Mouse (Mus musculus) MEL (cell line): ENCODE measurements around the gene Avp. TPM values are rescaled to one million over a fixed set of nuclear protein-coding genes. Genes with fewer than 3 reads are reported as not detected.
A peak's percentile ranks its signal among the peaks of the same experiment; 100 is the strongest.

Experiments used
- DNase-seq: peaks from one replicate; pipeline ENCODE4 v3.0.0; 2011; ENCODE audit warnings: low read depth, low spot score
- H3K27ac ChIP-seq: 2 replicates; pipeline ENCODE4 v1.5.1; 2012; ENCODE audit warnings: low read depth, mild to moderate bottlenecking, control low read depth, low read length, moderate library complexity; ENCODE audit not compliant: control insufficient read depth
- H3K27me3 ChIP-seq, 2 experiments: fragments of 150-350 bp in 1 of 2; sonication (generic) in 1 of 2; 2 replicates each; pipeline ENCODE4 v1.6.1; 2012; ENCODE audit warnings: low read length in 2 of 2, mild to moderate bottlenecking in 2 of 2, improper control_type of control experiment in 1 of 2, moderate library complexity in 1 of 2; ENCODE audit not compliant: insufficient read depth in 2 of 2, control insufficient read depth in 1 of 2
- H3K36me3 ChIP-seq, 2 experiments: 2 replicates each; pipeline ENCODE4 v1.6.1; 2012 to 2014; ENCODE audit warnings: low read length in 2 of 2, improper control_type of control experiment in 1 of 2, inconsistent platforms in 1 of 2, mild to moderate bottlenecking in 1 of 2; ENCODE audit not compliant: insufficient read depth in 2 of 2, control insufficient read depth in 1 of 2
- H3K4me1 ChIP-seq, 2 experiments: fragments of 150-350 bp in 1 of 2; sonication (generic) in 1 of 2; 2 replicates each; pipeline ENCODE4 v1.6.1; 2012; ENCODE audit warnings: low read length in 2 of 2, improper control_type of control experiment in 1 of 2, mild to moderate bottlenecking in 1 of 2; ENCODE audit not compliant: insufficient read depth in 2 of 2, control insufficient read depth in 1 of 2
- H3K4me3 ChIP-seq, 2 experiments: fragments of 150-350 bp in 1 of 2; sonication (generic) in 1 of 2; 2 replicates each; pipeline ENCODE4 v1.5.1; 2012; ENCODE audit warnings: low read depth in 2 of 2, low read length in 2 of 2, mild to moderate bottlenecking in 2 of 2, moderate library complexity in 2 of 2, control low read depth in 1 of 2, improper control_type of control experiment in 1 of 2; ENCODE audit not compliant: control insufficient read depth in 1 of 2, insufficient read depth in 1 of 2
- H3K79me2 ChIP-seq: 2 replicates; pipeline ENCODE4 v1.6.1; 2012; ENCODE audit warnings: mild to moderate bottlenecking, low read length, moderate library complexity; ENCODE audit not compliant: control insufficient read depth, poor library complexity, insufficient read depth
- H3K9ac ChIP-seq: 2 replicates; pipeline ENCODE4 v1.6.1; 2012; ENCODE audit warnings: low read depth, mild to moderate bottlenecking, control low read depth, low read length, moderate library complexity; ENCODE audit not compliant: control insufficient read depth, poor library complexity, severe bottlenecking
- H3K9me3 ChIP-seq: fragments of 150-350 bp; sonication (generic); replicated peaks from 2 replicates; pipeline ENCODE4 v1.6.1; 2012; ENCODE audit warnings: mild to moderate bottlenecking, low read length, improper control_type of control experiment, moderate library complexity; ENCODE audit not compliant: insufficient read depth
- BHLHE40 ChIP-seq: IDR thresholded peaks from 2 replicates; pipeline ENCODE4 v1.6.1; 2012; ENCODE audit warnings: low read depth, mild to moderate bottlenecking, inconsistent platforms, low read length, improper control_type of control experiment, borderline replicate concordance
- CHD1 ChIP-seq: IDR thresholded peaks from 2 replicates; pipeline ENCODE4 v1.6.1; 2012; ENCODE audit warnings: low read depth, mild to moderate bottlenecking, inconsistent platforms, low read length, improper control_type of control experiment
- CHD2 ChIP-seq: IDR thresholded peaks from 2 replicates; pipeline ENCODE4 v1.6.1; 2011; ENCODE audit warnings: low read length, improper control_type of control experiment
- CTCF ChIP-seq, 3 experiments: IDR thresholded peaks in 2 of 3; conservative IDR thresholded peaks in 1 of 3; 2 replicates each; pipeline ENCODE4 v1.5.1; 2011 to 2012; ENCODE audit warnings: low read length in 3 of 3, low read depth in 2 of 3, mild to moderate bottlenecking in 2 of 3, improper control_type of control experiment in 1 of 3, inconsistent platforms in 1 of 3, mixed read lengths in 1 of 3, moderate library complexity in 1 of 3; ENCODE audit not compliant: control insufficient read depth in 1 of 3, insufficient read depth in 1 of 3, poor library complexity in 1 of 3, severe bottlenecking in 1 of 3
- E2F4 ChIP-seq: IDR thresholded peaks from 2 replicates; pipeline ENCODE4 v1.6.1; 2011; ENCODE audit warnings: low read depth, low read length, improper control_type of control experiment, borderline replicate concordance
- EP300 ChIP-seq, 2 experiments: IDR thresholded peaks; 2 replicates each; pipeline ENCODE4 v1.6.1; 2011; ENCODE audit warnings: improper control_type of control experiment in 2 of 2, low read length in 2 of 2, low read depth in 1 of 2, mild to moderate bottlenecking in 1 of 2
- ETS1 ChIP-seq: IDR thresholded peaks from 2 replicates; pipeline ENCODE4 v1.6.1; 2012; ENCODE audit warnings: low read depth, mild to moderate bottlenecking, inconsistent platforms, low read length, improper control_type of control experiment, moderate library complexity
- GATA1 ChIP-seq: IDR thresholded peaks from 2 replicates; pipeline ENCODE4 v1.6.1; 2011; ENCODE audit warnings: low read depth, low read length, improper control_type of control experiment
- HCFC1 ChIP-seq: IDR thresholded peaks from 2 replicates; pipeline ENCODE4 v1.6.1; 2012; ENCODE audit warnings: low read depth, mild to moderate bottlenecking, inconsistent platforms, low read length, improper control_type of control experiment, moderate library complexity
- JUND ChIP-seq: IDR thresholded peaks from 2 replicates; pipeline ENCODE4 v1.6.1; 2011; ENCODE audit warnings: low read depth, mild to moderate bottlenecking, improper control_type of control experiment, low read length
- MAFK ChIP-seq: IDR thresholded peaks from 2 replicates; pipeline ENCODE4 v1.6.1; 2011; ENCODE audit warnings: low read depth, mild to moderate bottlenecking, low read length, improper control_type of control experiment, borderline replicate concordance
- MAZ ChIP-seq: IDR thresholded peaks from 2 replicates; pipeline ENCODE4 v1.6.1; 2012; ENCODE audit warnings: low read depth, mild to moderate bottlenecking, inconsistent platforms, low read length, improper control_type of control experiment
- MEF2A ChIP-seq: IDR thresholded peaks from 2 replicates; pipeline ENCODE4 v1.6.1; 2014; ENCODE audit warnings: low read depth, mild to moderate bottlenecking, inconsistent platforms, low read length, improper control_type of control experiment; ENCODE audit not compliant: poor library complexity, insufficient replicate concordance, severe bottlenecking; ENCODE audit errors: extremely low read depth
- MXI1 ChIP-seq: IDR thresholded peaks from 2 replicates; pipeline ENCODE4 v1.6.1; 2011; ENCODE audit warnings: mild to moderate bottlenecking, low read depth, low read length, improper control_type of control experiment
- MYB ChIP-seq: IDR thresholded peaks from 2 replicates; pipeline ENCODE4 v1.6.1; 2011; ENCODE audit warnings: mild to moderate bottlenecking, low read depth, low read length, improper control_type of control experiment
- NRF1 ChIP-seq: IDR thresholded peaks from 2 replicates; pipeline ENCODE4 v1.6.1; 2014; ENCODE audit warnings: low read depth, mild to moderate bottlenecking, inconsistent platforms, low read length, improper control_type of control experiment, moderate library complexity; ENCODE audit not compliant: poor library complexity, insufficient read depth, severe bottlenecking
- POLR2A ChIP-seq, 2 experiments: IDR thresholded peaks; 2 replicates each; pipeline ENCODE4 v1.6.1; 2011 to 2012; ENCODE audit warnings: low read length in 2 of 2, mild to moderate bottlenecking in 2 of 2, control low read depth in 1 of 2, improper control_type of control experiment in 1 of 2, low read depth in 1 of 2, moderate library complexity in 1 of 2; ENCODE audit not compliant: control insufficient read depth in 1 of 2, insufficient read depth in 1 of 2, poor library complexity in 1 of 2
- POLR2AphosphoS2 ChIP-seq: IDR thresholded peaks from 2 replicates; pipeline ENCODE4 v1.6.1; 2011; ENCODE audit warnings: low read length, improper control_type of control experiment
- RAD21 ChIP-seq: IDR thresholded peaks from 2 replicates; pipeline ENCODE4 v1.6.1; 2011; ENCODE audit warnings: mild to moderate bottlenecking, low read depth, low read length, improper control_type of control experiment
- RCOR1 ChIP-seq: IDR thresholded peaks from 2 replicates; pipeline ENCODE4 v1.6.1; 2012; ENCODE audit warnings: low read depth, mild to moderate bottlenecking, inconsistent platforms, low read length, improper control_type of control experiment
- SIN3A ChIP-seq: IDR thresholded peaks from 2 replicates; pipeline ENCODE4 v1.6.1; 2012; ENCODE audit warnings: low read length, improper control_type of control experiment, inconsistent platforms
- SMC3 ChIP-seq: IDR thresholded peaks from 2 replicates; pipeline ENCODE4 v1.6.1; 2011; ENCODE audit warnings: low read depth, low read length, improper control_type of control experiment
- TAL1 ChIP-seq: IDR thresholded peaks from 2 replicates; pipeline ENCODE4 v1.6.1; 2012; ENCODE audit warnings: mild to moderate bottlenecking, inconsistent platforms, low read length, moderate library complexity, mixed read lengths
- TCF12 ChIP-seq: IDR thresholded peaks from 2 replicates; pipeline ENCODE4 v1.6.1; 2014; ENCODE audit warnings: low read depth, mild to moderate bottlenecking, inconsistent platforms, low read length, improper control_type of control experiment, moderate library complexity
- USF1 ChIP-seq: IDR thresholded peaks from 2 replicates; pipeline ENCODE4 v1.6.1; 2014; ENCODE audit warnings: low read depth, mild to moderate bottlenecking, inconsistent platforms, low read length, improper control_type of control experiment, moderate library complexity
- ZC3H11A ChIP-seq: IDR thresholded peaks from 2 replicates; pipeline ENCODE4 v1.6.1; 2012; ENCODE audit warnings: low read depth, mild to moderate bottlenecking, inconsistent platforms, low read length, improper control_type of control experiment
- ZKSCAN1 ChIP-seq: IDR thresholded peaks from 2 replicates; pipeline ENCODE4 v1.6.1; 2012; ENCODE audit warnings: low read depth, mild to moderate bottlenecking, inconsistent platforms, low read length, improper control_type of control experiment, moderate library complexity
- ZMIZ1 ChIP-seq: IDR thresholded peaks from 2 replicates; pipeline ENCODE4 v1.6.1; 2012; ENCODE audit warnings: low read depth, mild to moderate bottlenecking, inconsistent platforms, low read length, improper control_type of control experiment, moderate library complexity
- ZNF384 ChIP-seq: IDR thresholded peaks from 2 replicates; pipeline ENCODE4 v1.6.1; 2012; ENCODE audit warnings: low read depth, mild to moderate bottlenecking, inconsistent platforms, low read length, improper control_type of control experiment
- polyA plus RNA-seq, 2 experiments: library from polyadenylated mRNA; stranded (reverse) in 1 of 2; unstranded in 1 of 2; fragments of >175 nt in 1 of 2; fragments of >200 nt in 1 of 2; gene quantifications; 2 replicates each; pipeline versions ENCODE4 v1.2.1 to v1.2.4; 2012; ENCODE audit warnings: low replicate concordance in 2 of 2, low read depth in 1 of 2; ENCODE audit not compliant: insufficient read length in 2 of 2, insufficient read depth in 1 of 2, missing spikeins in 1 of 2
- total RNA-seq: library from RNA; depleted of rRNA; stranded (reverse); fragments of 300-350 nt; gene quantifications from 2 replicates; pipeline ENCODE4 v1.2.3, GENCODE M21; 2012

The Avp gene
- total and polyA plus RNA-seq, 3 experiments, result not detected

DNA sequence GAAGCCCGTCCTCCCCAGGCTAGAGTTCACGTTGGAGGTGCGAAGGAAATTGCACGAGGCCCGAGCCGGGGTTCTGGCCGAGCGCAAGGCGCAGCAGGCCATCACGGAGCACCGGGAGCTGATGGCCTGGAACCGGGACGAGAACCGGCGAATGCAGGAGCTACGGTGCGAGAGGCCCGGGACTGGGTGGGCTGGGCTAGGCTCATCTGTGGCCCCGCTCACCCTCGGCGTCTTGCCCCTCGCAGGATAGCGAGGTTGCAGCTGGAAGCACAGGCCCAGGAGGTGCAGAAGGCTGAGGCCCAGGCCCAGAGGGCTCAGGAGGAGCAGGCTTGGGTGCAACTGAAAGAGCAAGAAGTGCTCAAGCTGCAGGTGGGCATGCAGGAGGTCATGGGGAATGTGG is 18.3 kb downstream of the Avp start:
- H3K36me3 ChIP-seq, result peaks cover 4 to 5% of the 10 kb centered on the region in 2 experiments
- H3K9me3 ChIP-seq, result no peaks in the 10 kb centered on the region
- no peak for DNase-seq
- peaks cover 2 to 7% of the 10 kb centered on the region in 2 experiments; a peak in 2 of 4 replicates for H3K4me1 ChIP-seq
- TF ChIP-seq GATA1 (no peak), RCOR1 (no peak), MEF2A (no peak)
- H3K27ac ChIP-seq, result no peak overlapping the region
- H3K9ac ChIP-seq, result peak overlapping the region; percentile 91
- H3K4me3 ChIP-seq, result peak overlapping the region; percentile 88 to 91
- peaks cover 17% of the 10 kb centered on the region for H3K79me2 ChIP-seq
- H3K27me3 ChIP-seq, result no peaks in the 10 kb centered on the region

DNA sequence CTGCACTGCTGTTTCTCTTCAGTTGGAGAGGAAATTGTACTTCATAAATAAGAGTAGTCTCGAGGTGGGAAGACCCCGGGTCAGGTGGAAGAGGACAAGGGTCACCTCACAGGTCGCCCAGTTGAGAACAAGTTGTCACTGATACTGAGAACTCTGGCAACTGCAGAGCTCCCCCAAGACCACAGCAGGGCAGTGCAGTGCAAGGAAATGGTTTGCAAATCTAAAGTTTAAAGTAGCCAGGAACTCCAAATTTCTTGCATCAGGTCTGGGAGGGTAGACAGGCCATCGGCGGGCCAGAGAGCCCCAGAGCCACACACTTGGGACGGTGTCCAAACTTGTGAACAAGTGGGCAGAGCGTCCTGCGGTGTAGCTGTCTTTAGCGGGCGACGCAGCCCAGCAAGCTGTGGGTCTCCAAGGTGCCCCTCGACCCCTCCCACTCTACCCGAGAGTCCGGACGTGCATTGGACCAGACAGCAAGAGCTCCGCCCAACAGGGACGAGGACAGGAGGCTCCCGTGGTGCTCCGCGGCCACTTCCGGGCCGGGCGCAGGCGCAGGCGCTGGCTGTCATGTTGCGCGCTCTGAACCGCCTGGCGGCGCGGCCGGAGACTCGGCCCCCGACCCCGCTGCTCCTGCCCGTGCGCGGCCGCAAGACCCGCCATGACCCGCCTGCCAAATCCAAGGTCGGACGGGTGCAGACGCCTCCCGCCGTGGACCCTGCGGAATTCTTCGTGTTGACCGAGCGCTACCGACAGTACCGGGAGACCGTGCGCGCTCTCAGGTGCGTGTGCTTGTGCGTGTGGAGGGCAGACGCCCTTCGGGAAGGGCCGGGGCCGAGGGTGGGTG is 18.9 kb downstream of the Avp start, which contains the start of gene Mrps26:
Gene Mrps26, plus strand, starts transcription at position 531 of the 844 bp plus-strand sequence.
- H3K27me3 ChIP-seq, result no peaks in the 10 kb centered on the region
- peak within 1 kb of the TSS; percentile 88 to 91 for H3K4me3 ChIP-seq
- peaks cover 2 to 7% of the 10 kb centered on the region in 2 experiments; a peak in 2 of 4 replicates for H3K4me1 ChIP-seq
- DNase-seq, result peak; percentile 97
- peak within 1 kb of the TSS; percentile 91 for H3K9ac ChIP-seq
- no peaks in the 10 kb centered on the region for H3K9me3 ChIP-seq
- 0 out of 2 replicates have a peak within 1 kb of the TSS, but pooled peaks have one; percentile 23 for H3K27ac ChIP-seq
- H3K79me2 ChIP-seq, result peaks cover 17% of the 10 kb centered on the region
- peaks cover 4 to 5% of the 10 kb centered on the region in 2 experiments for H3K36me3 ChIP-seq
- TF ChIP-seq USF1 (no peak), ZKSCAN1 (no peak), POLR2A (IDR thresholded peaks at IDR 0.05; ENCODE audit: control insufficient read depth in 1 of 2, insufficient read depth in 1 of 2, low read depth in 1 of 2, low read length in 2 of 2, poor library complexity in 1 of 2) (peak; percentile 94 to 96), TCF12 (peak; percentile 57; the same call in 1 of the 2 replicates), SMC3 (peak; percentile 52), HCFC1 (peak; percentile 86), RAD21 (peak; percentile 46), ZMIZ1 (peak; percentile 90), CHD1 (no peak), MEF2A (peak; percentile 11; the same call in 1 of the 2 replicates), ZNF384 (no peak), MXI1 (peak; percentile 83), MAZ (peak; percentile 59; the same call in 1 of the 2 replicates), ETS1 (no peak), EP300 (IDR thresholded peaks at IDR 0.05; ENCODE audit: low read depth in 1 of 2, low read length in 2 of 2) (no peak), GATA1 (no peak), BHLHE40 (no peak), ZC3H11A (peak; percentile 34; the same call in 1 of the 2 replicates), JUND (no peak), POLR2AphosphoS2 (peak; percentile 92), RCOR1 (no peak), CTCF (IDR thresholded peaks at IDR 0.05 in 2 of 3, conservative IDR thresholded peaks at IDR 0.05 in 1 of 3; ENCODE audit: control insufficient read depth in 1 of 3, insufficient read depth in 1 of 3, low read depth in 2 of 3, low read length in 3 of 3, poor library complexity in 1 of 3, severe bottlenecking in 1 of 3) (peak; percentile 37 to 60 (median 47)), TAL1 (no peak), CHD2 (no peak), NRF1 (peak; percentile 90), E2F4 (no peak), SIN3A (peak; percentile 88), MYB (no peak), MAFK (no peak)
